ENCODE assay signal across 10 mouse cellular contexts in the genomic region with DNA sequence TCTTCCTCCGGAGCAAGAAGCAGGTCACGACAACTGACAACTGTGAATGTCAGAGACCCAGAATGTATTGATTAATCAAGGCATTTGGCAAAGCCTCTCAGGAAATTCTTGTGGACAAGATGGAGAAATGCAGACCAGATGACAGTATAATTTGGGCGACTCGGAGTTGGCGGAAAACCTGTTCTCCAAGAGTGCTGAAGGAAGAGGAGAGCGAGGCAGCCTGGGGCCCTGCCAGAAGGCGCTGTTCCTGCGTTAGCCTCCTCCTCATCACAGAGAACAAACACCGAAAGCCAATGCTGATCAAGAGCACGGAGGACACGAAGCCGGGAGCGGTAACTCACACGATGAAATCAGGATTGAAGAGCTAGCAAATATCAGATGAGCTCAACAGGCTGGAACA.
DNase-seq lines count a peak whose midpoint lies in the region; ATAC-seq and TF ChIP-seq lines count a peak whose summit lies in the region.
"Had no signal": no experiment of that assay in that cellular context is flagged by ENCODE, and none has a peak within 500 bp of the region (broad histone marks: within the 10 kb centered on the region; RNA-seq: fewer than 3 reads in every experiment).

No protein-coding gene starts in this region.

- no peak overlapping the region for H3K9ac ChIP-seq in lung, embryonic 14.5 days
- H3K9ac ChIP-seq: kidney, embryonic 15.5 days; limb, embryonic 13.5 days had no signal

- 60% methylated on average over 14 of the region's 14 CpGs for WGBS in lung, embryonic 14.5 days

- ATAC-seq in lung, embryonic 14.5 days (ENCODE audit: insufficient read depth), result no peak

- H3K4me3 ChIP-seq in lung, embryonic 14.5 days (ENCODE audit: low read depth, low read length), result no peak overlapping the region
- H3K4me3 ChIP-seq: kidney, embryonic 15.5 days; limb, embryonic 13.5 days had no signal

- no peaks in the 10 kb centered on the region for H3K9me3 ChIP-seq in lung, embryonic 14.5 days (ENCODE audit: low read depth, low read length)
- H3K9me3 ChIP-seq: kidney, embryonic 15.5 days; limb, embryonic 13.5 days had no signal

- no peaks in the 10 kb centered on the region for H3K27me3 ChIP-seq in lung, embryonic 14.5 days (ENCODE audit: insufficient read depth, low read length)
- H3K27me3 ChIP-seq: kidney, embryonic 15.5 days; limb, embryonic 13.5 days had no signal

- DNase-seq in lung, embryonic 14.5 days, result peak; percentile 41
- no peak for DNase-seq in lung, postnatal 10 days
- peak; percentile 56 for DNase-seq in fibroblast of lung, adult 2 months (ENCODE audit: low read depth)
- peak; percentile 28 to 54 for DNase-seq in layer of hippocampus, postnatal 14 days (ENCODE audit: low spot score in 2 of 2)
- peak; percentile 82 for DNase-seq in telencephalon, adult 2 months (ENCODE audit: low read depth, low spot score)
- DNase-seq in adrenal gland, adult 18-20 months (ENCODE audit: low spot score in 2 of 2), result no peak
- no peak for DNase-seq in heart, adult 8-10 months (ENCODE audit: low spot score)

- H3K36me3 ChIP-seq in lung, embryonic 14.5 days (ENCODE audit: insufficient read depth), result no peaks in the 10 kb centered on the region
- H3K36me3 ChIP-seq: kidney, embryonic 15.5 days; limb, embryonic 13.5 days had no signal

- no peak overlapping the region for H3K4me2 ChIP-seq in lung, embryonic 14.5 days
- H3K4me2 ChIP-seq: kidney, embryonic 15.5 days; limb, embryonic 13.5 days had no signal

- TF ChIP-seq CTCF in lung, embryonic 14.5 days (IDR thresholded peaks at IDR 0.05; ENCODE audit: low read depth), result no peak

- no peak overlapping the region for H3K27ac ChIP-seq in lung, embryonic 14.5 days (ENCODE audit: low read depth)
- H3K27ac ChIP-seq: kidney, embryonic 15.5 days; limb, embryonic 13.5 days; macrophage had no signal

- peaks cover 6% of the 10 kb centered on the region; the same call in 1 of the 2 replicates for H3K4me1 ChIP-seq in lung, embryonic 14.5 days (ENCODE audit: insufficient read depth)

Comparison
In these comparisons a context has a peak if more than half of its experiments do, and no peak if none do; other contexts are left out.
1. DNase-seq: peak in lung, embryonic 14.5 days (single experiment), fibroblast of lung, adult 2 months (single experiment), layer of hippocampus, postnatal 14 days (2 of 2) and telencephalon, adult 2 months (single experiment); none in lung, postnatal 10 days (single experiment), adrenal gland, adult 18-20 months (0 of 2) and heart, adult 8-10 months (single experiment).